Mouse (Mus musculus) bone marrow, adult 2 months (tissue): ENCODE measurements at regions not wholly inside any gene's neighbourhood (a gene's known extent, or its start where the extent isn't known, plus 50 kb on each side); places are given as distances from the start of the nearest gene placed in this dataset.

ENCODE experiments used
- CTCF ChIP-seq: fragments of 200-500 bp; IDR thresholded peaks from 2 replicates; pipeline ENCODE4 v1.5.1; 2011; ENCODE audit warnings: low read length, control low read depth; ENCODE audit not compliant: control insufficient read depth, insufficient read depth
- POLR2A ChIP-seq: fragments of 200-500 bp; IDR thresholded peaks from 2 replicates; pipeline ENCODE4 v1.6.1; 2011; ENCODE audit warnings: low read depth, mild to moderate bottlenecking, control low read depth, low read length, borderline replicate concordance; ENCODE audit not compliant: control insufficient read depth

- no peak for TF ChIP-seq CTCF
- no peak for TF ChIP-seq POLR2A
Measured at GRCm38 (mm10) chr13:107141209-107141608, 119.3 kb upstream of the Kif2a start.
